Mouse (Mus musculus): ENCODE data around the gene Lrrc32. TPM values are rescaled to one million over a fixed set of nuclear protein-coding genes. Genes with fewer than 3 reads are reported as not detected.

The Lrrc32 gene
- polyA plus RNA-seq, 1 experiment: 0.01 TPM

DNA sequence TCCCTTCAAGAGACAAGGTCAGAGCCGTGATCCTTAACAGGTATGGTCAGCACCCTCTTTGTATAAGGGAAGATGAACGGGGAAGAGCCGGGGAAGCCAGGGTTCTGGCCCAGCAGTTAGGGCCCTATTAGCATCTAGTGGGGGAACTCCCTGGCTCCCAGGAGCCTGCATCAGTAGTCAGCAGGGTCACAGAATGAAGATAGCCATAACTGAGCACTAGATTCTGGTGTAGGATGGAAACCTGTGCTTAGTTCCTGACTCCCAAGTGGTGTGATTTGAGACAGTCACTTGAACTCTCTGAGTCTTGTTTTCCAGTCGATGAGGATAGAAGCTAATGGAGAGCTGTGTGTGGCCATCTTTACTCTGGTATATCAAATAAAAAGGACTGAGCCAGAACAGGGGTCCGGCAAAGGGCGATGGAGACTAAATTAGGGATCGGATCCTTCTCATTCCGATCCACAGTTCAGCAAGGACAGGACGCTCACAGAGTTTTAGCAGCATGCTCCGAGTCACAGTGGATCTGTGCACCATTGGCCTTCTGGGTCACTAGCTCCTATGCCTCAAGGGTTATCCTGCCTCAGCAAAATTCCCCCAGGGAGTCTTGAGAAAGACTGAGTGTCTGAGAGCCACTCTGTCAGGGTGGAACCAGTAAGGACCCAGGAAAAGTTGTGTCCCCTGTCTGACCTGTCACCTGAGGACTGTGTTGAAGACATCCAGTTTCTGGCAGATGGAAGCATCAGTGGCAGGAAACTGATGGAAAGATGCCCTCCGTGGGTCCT lies 1.7 kb upstream of the Lrrc32 start:
- TF ChIP-seq MYOD1 (IDR thresholded peaks at IDR 0.05; ENCODE audit: control insufficient read depth, insufficient read length, low read depth) (no peak), MYOG (IDR thresholded peaks at IDR 0.05; ENCODE audit: control insufficient read depth, extremely low read depth, insufficient read length) (no peak), CTCF (IDR thresholded peaks at IDR 0.05; ENCODE audit: control insufficient read depth, insufficient read depth, insufficient read length) (no peak), USF1 (IDR thresholded peaks at IDR 0.05; ENCODE audit: low read depth) (no peak), FOSL1 (IDR thresholded peaks at IDR 0.05; ENCODE audit: insufficient read depth, low read length, poor library complexity, severe bottlenecking) (no peak), MAX (IDR thresholded peaks at IDR 0.05) (no peak), CEBPB (IDR thresholded peaks at IDR 0.05; ENCODE audit: low read depth) (no peak)
- no peaks in the 10 kb centered on the region for H3K79me3 ChIP-seq (ENCODE audit: low read depth)
- no peaks in the 10 kb centered on the region for H3K27me3 ChIP-seq (ENCODE audit: control insufficient read depth, insufficient read depth, insufficient read length)

DNA sequence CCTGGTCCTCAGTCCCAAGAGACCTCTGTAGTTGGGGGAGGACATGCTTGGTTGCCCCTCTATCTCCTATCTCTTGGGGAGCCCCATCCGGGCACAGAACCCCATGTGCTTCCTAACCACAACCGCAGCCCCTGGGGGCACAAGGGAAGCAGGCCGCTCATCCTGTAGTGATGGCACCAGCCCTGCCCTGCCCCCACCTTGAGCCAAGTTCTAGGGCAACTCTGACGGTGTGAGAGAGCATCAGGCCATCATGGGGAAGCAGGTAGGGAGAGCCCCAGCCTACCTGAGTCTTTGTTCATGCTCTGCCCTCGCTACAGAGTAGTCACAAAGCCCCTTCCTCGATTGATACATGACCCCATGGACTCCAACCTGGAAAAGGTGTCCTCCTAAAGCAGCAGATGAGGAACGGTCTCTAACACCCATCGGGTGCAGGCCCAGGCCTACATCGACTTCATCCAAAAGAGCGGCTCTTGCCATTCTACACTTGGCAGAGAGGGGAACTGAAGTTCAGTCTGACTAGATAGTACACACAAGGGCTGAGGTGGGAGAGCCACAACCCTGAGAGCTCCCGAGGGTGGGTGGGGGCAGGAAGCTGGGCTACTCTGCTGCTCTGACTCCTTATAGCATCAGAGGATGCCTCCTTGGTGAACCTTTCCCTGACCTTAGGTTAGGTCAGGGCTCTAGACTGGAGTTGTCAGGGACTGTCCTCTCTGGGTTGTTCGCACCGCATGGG lies 519 bp upstream of the Lrrc32 start:
- Histone ChIP-seq H3K27me3 (ENCODE audit: control insufficient read depth, insufficient read depth, insufficient read length) (no peaks in the 10 kb centered on the region), H3ac (ENCODE audit: control insufficient read depth, insufficient read length, low read depth) (no peak overlapping the region), H3K79me3 (ENCODE audit: low read depth) (no peaks in the 10 kb centered on the region), H3K36me3 (ENCODE audit: control insufficient read depth, insufficient read depth) (no peaks in the 10 kb centered on the region), H3K79me2 (ENCODE audit: control insufficient read depth, insufficient read depth) (no peaks in the 10 kb centered on the region), H3K4me3 (ENCODE audit: insufficient read depth, poor library complexity, severe bottlenecking) (no peak overlapping the region)
- TF ChIP-seq MAX (IDR thresholded peaks at IDR 0.05): no peak
- no peak for TF ChIP-seq MYOD1 (IDR thresholded peaks at IDR 0.05; ENCODE audit: control insufficient read depth, insufficient read length, low read depth)
- no peak for TF ChIP-seq FOSL1 (IDR thresholded peaks at IDR 0.05; ENCODE audit: insufficient read depth, low read length, poor library complexity, severe bottlenecking)
- TF ChIP-seq CEBPB (IDR thresholded peaks at IDR 0.05; ENCODE audit: low read depth): no peak
- no peak for TF ChIP-seq USF1 (IDR thresholded peaks at IDR 0.05; ENCODE audit: low read depth)
- TF ChIP-seq MYOG (IDR thresholded peaks at IDR 0.05; ENCODE audit: control insufficient read depth, extremely low read depth, insufficient read length): no peak
- TF ChIP-seq CTCF (IDR thresholded peaks at IDR 0.05; ENCODE audit: control insufficient read depth, insufficient read depth, insufficient read length): no peak

More for the DNA sequence above, 1.7 kb upstream of the Lrrc32 start:
- H3ac ChIP-seq (ENCODE audit: control insufficient read depth, insufficient read length, low read depth): no peak overlapping the region
- no peaks in the 10 kb centered on the region for H3K79me2 ChIP-seq (ENCODE audit: control insufficient read depth, insufficient read depth)
- no peaks in the 10 kb centered on the region for H3K36me3 ChIP-seq (ENCODE audit: control insufficient read depth, insufficient read depth)
- H3K4me3 ChIP-seq (ENCODE audit: insufficient read depth, poor library complexity, severe bottlenecking): no peak overlapping the region

DNA sequence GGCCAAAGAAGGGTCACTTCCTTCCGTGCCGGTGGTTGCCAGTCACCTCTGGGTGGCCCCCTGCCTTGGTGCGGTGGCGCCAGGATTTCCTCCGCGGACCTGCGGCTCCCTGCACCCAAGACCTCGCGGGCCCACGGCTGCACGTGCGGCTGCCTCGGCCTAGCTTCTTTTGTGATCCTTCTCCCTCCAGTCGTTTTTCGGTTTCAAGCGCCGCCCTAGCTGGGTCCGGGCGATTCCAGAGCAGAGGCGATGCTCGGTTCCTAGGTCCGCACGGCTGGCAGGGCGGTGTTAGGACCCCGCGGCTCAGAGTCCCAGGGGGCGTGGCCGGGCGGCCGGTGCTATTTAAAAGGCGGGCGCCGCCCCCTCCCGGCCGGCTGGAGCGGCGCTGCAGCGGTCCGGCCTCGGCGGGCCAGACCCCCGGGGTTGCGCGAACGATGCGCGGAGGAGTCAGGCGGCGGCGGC lies 571 bp downstream of the Lrrc32 start:
- Histone ChIP-seq H3ac (ENCODE audit: control insufficient read depth, insufficient read length, low read depth) (no peak overlapping the region), H3K27me3 (ENCODE audit: control insufficient read depth, insufficient read depth, insufficient read length) (no peaks in the 10 kb centered on the region), H3K36me3 (ENCODE audit: control insufficient read depth, insufficient read depth) (no peaks in the 10 kb centered on the region), H3K79me3 (ENCODE audit: low read depth) (no peaks in the 10 kb centered on the region), H3K79me2 (ENCODE audit: control insufficient read depth, insufficient read depth) (no peaks in the 10 kb centered on the region), H3K4me3 (ENCODE audit: insufficient read depth, poor library complexity, severe bottlenecking) (no peak overlapping the region)
- TF ChIP-seq FOSL1 (IDR thresholded peaks at IDR 0.05; ENCODE audit: insufficient read depth, low read length, poor library complexity, severe bottlenecking) (no peak), MYOD1 (IDR thresholded peaks at IDR 0.05; ENCODE audit: control insufficient read depth, insufficient read length, low read depth) (no peak), CTCF (IDR thresholded peaks at IDR 0.05; ENCODE audit: control insufficient read depth, insufficient read depth, insufficient read length) (no peak), MAX (IDR thresholded peaks at IDR 0.05) (no peak), CEBPB (IDR thresholded peaks at IDR 0.05; ENCODE audit: low read depth) (no peak), MYOG (IDR thresholded peaks at IDR 0.05; ENCODE audit: control insufficient read depth, extremely low read depth, insufficient read length) (no peak), USF1 (IDR thresholded peaks at IDR 0.05; ENCODE audit: low read depth) (no peak)

DNA sequence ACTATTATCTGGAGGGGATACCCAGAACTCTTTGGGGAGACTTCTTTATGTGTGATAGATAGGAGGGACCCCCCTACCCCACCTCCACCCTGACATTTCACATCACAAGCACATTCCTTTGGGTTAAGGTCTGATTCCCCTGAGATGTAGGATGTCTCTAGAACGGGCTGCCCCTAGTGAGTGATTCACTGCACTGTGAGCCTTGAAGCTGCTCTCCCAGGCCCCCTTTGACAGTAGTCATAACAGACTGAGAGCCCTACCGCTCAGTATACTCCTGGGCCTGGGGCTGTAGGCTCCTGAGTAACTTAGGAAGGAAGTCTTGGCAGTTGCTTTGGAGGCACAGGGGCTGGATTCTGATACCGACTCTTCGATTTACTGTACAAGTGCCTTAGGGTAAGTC lies 1.2 kb downstream of the Lrrc32 start:
- no peak for TF ChIP-seq FOSL1 (IDR thresholded peaks at IDR 0.05; ENCODE audit: insufficient read depth, low read length, poor library complexity, severe bottlenecking)
- TF ChIP-seq MYOD1 (IDR thresholded peaks at IDR 0.05; ENCODE audit: control insufficient read depth, insufficient read length, low read depth): no peak
- TF ChIP-seq CTCF (IDR thresholded peaks at IDR 0.05; ENCODE audit: control insufficient read depth, insufficient read depth, insufficient read length): no peak
- TF ChIP-seq MAX (IDR thresholded peaks at IDR 0.05): no peak
- H3K79me2 ChIP-seq (ENCODE audit: control insufficient read depth, insufficient read depth): no peaks in the 10 kb centered on the region
- H3K36me3 ChIP-seq (ENCODE audit: control insufficient read depth, insufficient read depth): no peaks in the 10 kb centered on the region
- H3K27me3 ChIP-seq (ENCODE audit: control insufficient read depth, insufficient read depth, insufficient read length): no peaks in the 10 kb centered on the region
- H3ac ChIP-seq (ENCODE audit: control insufficient read depth, insufficient read length, low read depth): no peak overlapping the region
- no peak overlapping the region for H3K4me3 ChIP-seq (ENCODE audit: insufficient read depth, poor library complexity, severe bottlenecking)
- H3K79me3 ChIP-seq (ENCODE audit: low read depth): no peaks in the 10 kb centered on the region

DNA sequence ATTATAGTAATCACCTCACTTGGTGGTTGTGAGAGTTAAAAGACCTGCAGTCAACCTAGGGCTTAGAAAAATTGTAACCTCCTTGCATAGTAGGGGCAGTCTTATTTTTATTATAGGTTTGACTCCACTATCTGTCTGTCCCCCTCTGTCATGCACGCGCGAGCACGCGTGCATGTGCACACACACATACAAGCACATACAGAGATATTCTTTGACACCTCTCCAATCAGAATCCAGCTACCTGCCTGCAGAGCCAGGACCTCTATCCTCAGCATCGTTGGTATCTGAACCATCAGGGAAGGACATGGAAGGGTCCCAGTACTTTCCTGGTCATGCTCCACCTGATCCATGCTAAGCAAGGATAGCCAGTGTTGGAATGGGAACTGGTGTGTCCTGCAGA lies 1.8 kb downstream of the Lrrc32 start:
- Histone ChIP-seq H3K79me2 (ENCODE audit: control insufficient read depth, insufficient read depth) (no peaks in the 10 kb centered on the region), H3K79me3 (ENCODE audit: low read depth) (no peaks in the 10 kb centered on the region), H3K27me3 (ENCODE audit: control insufficient read depth, insufficient read depth, insufficient read length) (no peaks in the 10 kb centered on the region), H3K36me3 (ENCODE audit: control insufficient read depth, insufficient read depth) (no peaks in the 10 kb centered on the region), H3K4me3 (ENCODE audit: insufficient read depth, poor library complexity, severe bottlenecking) (no peak overlapping the region), H3ac (ENCODE audit: control insufficient read depth, insufficient read length, low read depth) (no peak overlapping the region)
- TF ChIP-seq MAX (IDR thresholded peaks at IDR 0.05) (no peak), USF1 (IDR thresholded peaks at IDR 0.05; ENCODE audit: low read depth) (no peak), CEBPB (IDR thresholded peaks at IDR 0.05; ENCODE audit: low read depth) (no peak), FOSL1 (IDR thresholded peaks at IDR 0.05; ENCODE audit: insufficient read depth, low read length, poor library complexity, severe bottlenecking) (no peak), CTCF (IDR thresholded peaks at IDR 0.05; ENCODE audit: control insufficient read depth, insufficient read depth, insufficient read length) (no peak), MYOD1 (IDR thresholded peaks at IDR 0.05; ENCODE audit: control insufficient read depth, insufficient read length, low read depth) (no peak), MYOG (IDR thresholded peaks at IDR 0.05; ENCODE audit: control insufficient read depth, extremely low read depth, insufficient read length) (no peak)

Measured in C2C12 (cell line).